Mouse (Mus musculus): ENCODE results near the gene B4galt4.

GRCm38 (mm10) chr16:38772906-38773496 is 30.9 kb downstream of the B4galt4 start:
- TF ChIP-seq CTCF (IDR thresholded peaks at IDR 0.05; ENCODE audit: low read depth), result no peak
- TF ChIP-seq EP300 (optimal IDR thresholded peaks at IDR 0.05), result no peak

All from stomach, postnatal 0 days (tissue).